17 mouse cellular contexts compared by ENCODE assay signal in the genomic region with DNA sequence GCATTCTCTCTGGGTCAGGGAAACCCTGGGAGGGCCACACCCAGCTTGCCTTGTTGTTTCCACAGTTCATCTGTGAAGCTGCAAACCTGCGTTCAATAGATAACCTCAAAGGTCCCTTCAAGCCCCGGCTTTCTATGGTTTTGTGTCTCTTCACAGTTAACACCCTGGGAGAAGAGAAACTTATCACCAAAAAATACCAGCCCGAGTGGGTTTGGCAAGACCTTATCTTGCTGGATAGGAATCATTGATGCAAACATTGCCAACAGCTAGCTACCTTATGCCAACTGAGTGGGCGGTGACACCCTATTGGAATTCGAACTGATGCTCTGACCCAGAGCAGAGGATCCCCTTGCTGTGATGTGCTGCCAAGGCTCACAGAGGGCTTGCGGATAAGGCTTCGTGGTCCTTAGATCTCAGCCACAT. TPM values are rescaled to one million over a fixed set of nuclear protein-coding genes. Genes with fewer than 3 reads are reported as not detected.
DNase-seq lines count a peak whose midpoint lies in the region; ATAC-seq lines count a peak whose summit lies in the region.
"Had no signal": no experiment of that assay in that cellular context is flagged by ENCODE, and none has a peak within 500 bp of the region (broad histone marks: within the 10 kb centered on the region; RNA-seq: fewer than 3 reads in every experiment).

No protein-coding gene starts in this region.

- H3K4me1 ChIP-seq in liver, embryonic 13.5 days (replicated peaks), result peaks cover 88% of the 10 kb centered on the region
- H3K4me1 ChIP-seq in hindbrain, embryonic 11.5 days (replicated peaks; ENCODE audit: control insufficient read depth, insufficient read depth, low read length), result no peaks in the 10 kb centered on the region
- H3K4me1 ChIP-seq in kidney, embryonic 16.5 days (ENCODE audit: insufficient read depth, low read length), result peaks cover 33% of the 10 kb centered on the region

- peak overlapping the region; percentile 93 for H3K27ac ChIP-seq in liver, embryonic 13.5 days
- H3K27ac ChIP-seq in hindbrain, embryonic 11.5 days (ENCODE audit: low read depth, low read length), result no peak overlapping the region
- no peak overlapping the region for H3K27ac ChIP-seq in kidney, embryonic 16.5 days (ENCODE audit: low read length)
- H3K27ac ChIP-seq: forebrain, embryonic 10.5 days had no signal

- H3K4me3 ChIP-seq in liver, embryonic 13.5 days (replicated peaks), result no peak overlapping the region; the same call in 1 of the 2 replicates
- H3K4me3 ChIP-seq in hindbrain, embryonic 11.5 days (ENCODE audit: low read depth, low read length), result no peak overlapping the region
- H3K4me3 ChIP-seq in kidney, embryonic 16.5 days (ENCODE audit: low read length), result no peak overlapping the region
- H3K4me3 ChIP-seq: forebrain, embryonic 10.5 days had no signal

- peak; percentile 9 for DNase-seq in layer of hippocampus, adult 9-11 months
- no peak for DNase-seq in layer of hippocampus, postnatal 14 days (ENCODE audit: low spot score in 2 of 2)
- peak; percentile 11 for DNase-seq in 3T3-L1 (ENCODE audit: low read depth, low spot score)
- DNase-seq in liver, embryonic 13.5 days, result peak; percentile 78
- DNase-seq in hindbrain, embryonic 11.5 days (ENCODE audit: low spot score), result no peak
- no peak for DNase-seq in left cerebral cortex, adult 11 months (ENCODE audit: low spot score)
- DNase-seq: cerebellum, adult 18-20 months; kidney, postnatal 14 days had no signal

- no peaks in the 10 kb centered on the region for H3K27me3 ChIP-seq in liver, embryonic 13.5 days
- no peaks in the 10 kb centered on the region for H3K27me3 ChIP-seq in hindbrain, embryonic 11.5 days (ENCODE audit: control insufficient read depth, insufficient read depth, low read length)
- no peaks in the 10 kb centered on the region for H3K27me3 ChIP-seq in kidney, embryonic 16.5 days (ENCODE audit: insufficient read depth, low read length)

- peak; percentile 74 for ATAC-seq in erythroblast, adult 5-6 weeks (replicated peaks; ENCODE audit: low FRiP score, poor library complexity, severe bottlenecking)
- peak; percentile 83 for ATAC-seq in liver, embryonic 13.5 days (ENCODE audit: low read depth)
- ATAC-seq in hindbrain, embryonic 11.5 days (ENCODE audit: low FRiP score), result no peak
- no peak for ATAC-seq in kidney, embryonic 16.5 days (ENCODE audit: low FRiP score, low TSS enrichment)
- ATAC-seq: midbrain, embryonic 16.5 days had no signal

- peak overlapping the region; percentile 58 for H3K9ac ChIP-seq in liver, embryonic 13.5 days
- no peak overlapping the region for H3K9ac ChIP-seq in hindbrain, embryonic 11.5 days (ENCODE audit: low read depth, low read length)
- no peak overlapping the region for H3K9ac ChIP-seq in kidney, embryonic 16.5 days (replicated peaks; ENCODE audit: low read length)

- peak overlapping the region; percentile 50 for H3K4me2 ChIP-seq in liver, embryonic 13.5 days
- H3K4me2 ChIP-seq in hindbrain, embryonic 11.5 days (replicated peaks; ENCODE audit: low read depth, low read length), result no peak overlapping the region
- H3K4me2 ChIP-seq in kidney, embryonic 16.5 days (replicated peaks; ENCODE audit: low read depth, low read length), result no peak overlapping the region

- WGBS in liver, embryonic 13.5 days (ENCODE audit: insufficient replicate concordance), result 21% methylated on average over 7 of the region's 7 CpGs
- 84% methylated on average over 7 of the region's 7 CpGs for WGBS in hindbrain, embryonic 11.5 days
- WGBS in kidney, embryonic 16.5 days, result 74% methylated on average over 7 of the region's 7 CpGs

- H3K9me3 ChIP-seq in liver, embryonic 13.5 days (replicated peaks), result no peaks in the 10 kb centered on the region
- no peaks in the 10 kb centered on the region for H3K9me3 ChIP-seq in hindbrain, embryonic 11.5 days (ENCODE audit: control insufficient read depth, low read length)
- H3K9me3 ChIP-seq in kidney, embryonic 16.5 days (ENCODE audit: low read length), result no peaks in the 10 kb centered on the region
- H3K9me3 ChIP-seq: forebrain, embryonic 10.5 days had no signal

- no peaks in the 10 kb centered on the region for H3K36me3 ChIP-seq in liver, embryonic 13.5 days
- H3K36me3 ChIP-seq in hindbrain, embryonic 11.5 days (ENCODE audit: control insufficient read depth, insufficient read depth, low read length), result no peaks in the 10 kb centered on the region
- no peaks in the 10 kb centered on the region for H3K36me3 ChIP-seq in kidney, embryonic 16.5 days (ENCODE audit: insufficient read depth, low read length)
- H3K36me3 ChIP-seq: forebrain, embryonic 10.5 days had no signal

RNA-seq across cellular contexts. Expression of a gene that starts 30.5 kb away (rescaled TPM):
- total RNA-seq in layer of hippocampus, postnatal 14 days (2021), result 10 to 100 TPM; 31.2 to 34.1 TPM
- total RNA-seq in erythroblast, adult 5-6 weeks (2015; ENCODE audit: low replicate concordance), result 0.21 and 0.38 TPM in 2 replicates
- 0.85 and 0.98 TPM in 2 replicates for total RNA-seq in erythroblast, adult 5-6 weeks (2017; ENCODE audit: low replicate concordance)
- 2.3 and 3.9 TPM in 2 replicates for polyA plus RNA-seq in liver, embryonic 13.5 days (2015; fragmentation: Nextera tagmentation; extraction: Ambion mirVana)
- 6.8 and 9.4 TPM in 2 replicates for polyA plus RNA-seq in hindbrain, embryonic 11.5 days (2014; fragmentation: Nextera tagmentation; extraction: Ambion mirVana)
- polyA plus RNA-seq in kidney, embryonic 16.5 days (2015; fragmentation: Nextera tagmentation; extraction: Ambion mirVana), result 25.5 and 26.7 TPM in 2 replicates

RNA-seq across cellular contexts. Expression of a gene that starts 59.6 kb away (rescaled TPM):
- total RNA-seq in layer of hippocampus, postnatal 14 days (2021), result under 1 TPM in 1 of 2 experiments, not detected in 1; 0.07 TPM
- not detected in 2 replicates for total RNA-seq in erythroblast, adult 5-6 weeks (2015; ENCODE audit: low replicate concordance)
- total RNA-seq in erythroblast, adult 5-6 weeks (2017; ENCODE audit: low replicate concordance), result not detected in 2 replicates
- polyA plus RNA-seq in liver, embryonic 13.5 days (2015; fragmentation: Nextera tagmentation; extraction: Ambion mirVana), result 0.16 and 0.39 TPM in 2 replicates
- polyA plus RNA-seq in hindbrain, embryonic 11.5 days (2014; fragmentation: Nextera tagmentation; extraction: Ambion mirVana), result not detected in 2 replicates
- polyA plus RNA-seq in kidney, embryonic 16.5 days (2015; fragmentation: Nextera tagmentation; extraction: Ambion mirVana), result 0.54 and 1.2 TPM in 2 replicates
- total RNA-seq: adrenal gland, adult 18-20 months; gastrocnemius, adult 18-20 months had no signal
- polyA plus RNA-seq: forebrain, embryonic 10.5 days; heart, embryonic 16.5 days; lung, embryonic 16.5 days; midbrain, embryonic 16.5 days; neural tube, embryonic 14.5 days had no signal

Comparison
In these comparisons a context has a peak if more than half of its experiments do, and no peak if none do; other contexts are left out.
1. DNase-seq: peak in layer of hippocampus, adult 9-11 months (single experiment), 3T3-L1 (single experiment) and liver, embryonic 13.5 days (single experiment); none in layer of hippocampus, postnatal 14 days (0 of 2), hindbrain, embryonic 11.5 days (single experiment) and left cerebral cortex, adult 11 months (single experiment).
2. ATAC-seq: peak in erythroblast, adult 5-6 weeks (single experiment) and liver, embryonic 13.5 days (single experiment); none in hindbrain, embryonic 11.5 days (single experiment) and kidney, embryonic 16.5 days (single experiment).